Mouse (Mus musculus): ENCODE data around the gene Gtsf1.

Gtsf1 gene

DNA sequence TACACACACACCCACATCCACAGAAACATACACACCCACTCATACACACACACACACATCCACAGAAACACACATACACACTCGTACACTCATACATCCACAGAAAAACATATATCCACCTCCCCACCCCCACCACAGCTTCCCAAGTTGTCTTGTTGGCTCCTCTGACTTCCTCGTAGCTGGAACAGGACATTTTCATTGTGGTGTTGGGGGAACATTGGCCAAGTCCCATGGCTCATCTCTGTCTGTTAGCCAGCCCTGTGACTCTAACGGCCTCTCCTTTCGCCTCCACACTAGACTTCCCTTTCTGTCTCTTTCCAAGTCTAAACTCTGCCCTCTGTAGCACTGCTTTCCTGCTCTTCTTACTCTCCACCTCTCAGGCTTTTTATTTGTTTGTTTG lies 72.5 kb downstream of the Gtsf1 start:
- no peak for DNase-seq (ENCODE audit: low spot score)

DNA sequence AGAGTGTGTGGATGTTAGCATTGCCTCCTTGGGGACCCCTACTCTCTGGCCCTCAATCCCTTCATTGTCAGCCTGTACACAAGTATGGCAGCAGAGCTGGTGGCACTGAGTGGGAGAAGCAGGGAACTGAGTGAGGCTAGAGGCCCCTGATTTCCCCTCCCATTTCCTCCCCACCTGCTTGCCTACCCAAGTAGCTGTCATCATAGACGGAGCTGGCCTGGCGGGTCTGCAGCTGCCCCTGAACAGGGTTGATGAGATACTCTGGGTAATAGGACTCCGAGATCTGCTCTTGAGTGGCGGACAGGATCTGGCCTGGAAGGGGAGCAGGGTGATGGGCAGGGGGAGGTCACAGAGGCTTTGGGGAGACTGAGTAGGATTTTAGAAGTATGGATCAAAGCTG lies 74.1 kb downstream of the Gtsf1 start:
- no peak for DNase-seq (ENCODE audit: low spot score)

DNA sequence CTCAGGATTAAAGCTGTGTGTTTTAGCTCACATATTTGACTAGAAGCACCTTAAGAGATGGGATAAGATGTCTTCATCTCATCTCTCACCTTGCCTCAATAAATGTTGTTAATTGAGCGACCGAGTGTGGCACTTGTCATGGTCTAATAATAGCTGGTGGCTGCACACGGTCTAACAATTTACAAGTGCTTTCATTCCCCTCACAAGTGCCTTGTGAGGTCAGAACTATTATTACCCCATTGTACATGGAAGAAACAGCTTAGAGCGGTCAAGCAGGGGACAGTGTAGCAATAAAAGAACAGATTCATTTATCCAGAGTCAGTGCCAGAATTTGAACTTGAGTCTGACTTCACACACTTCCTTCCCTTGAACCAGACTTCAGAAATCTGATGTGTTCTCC lies 74.8 kb downstream of the Gtsf1 start:
- no peak for DNase-seq (ENCODE audit: low spot score)

DNA sequence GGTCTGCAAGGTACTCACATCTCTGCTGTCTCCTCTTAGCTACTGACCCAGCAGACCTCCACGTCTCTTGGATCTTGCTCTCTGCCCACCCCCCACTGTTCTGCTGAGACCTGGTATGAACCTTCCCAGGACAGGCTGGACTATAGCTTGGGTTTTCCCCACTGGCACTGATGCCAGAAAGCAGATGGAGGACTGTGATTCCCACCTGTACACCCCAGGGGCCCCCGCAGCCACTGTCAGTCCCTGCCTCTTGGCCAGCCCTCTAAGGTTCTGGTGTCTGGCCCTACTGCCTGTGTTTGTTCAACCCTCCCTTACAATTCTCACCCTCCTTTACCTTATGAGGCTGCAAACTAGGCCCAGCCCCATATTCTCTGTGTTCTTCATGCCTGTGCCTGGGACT lies 75.6 kb downstream of the Gtsf1 start:
- DNase-seq (ENCODE audit: low spot score): no peak

DNA sequence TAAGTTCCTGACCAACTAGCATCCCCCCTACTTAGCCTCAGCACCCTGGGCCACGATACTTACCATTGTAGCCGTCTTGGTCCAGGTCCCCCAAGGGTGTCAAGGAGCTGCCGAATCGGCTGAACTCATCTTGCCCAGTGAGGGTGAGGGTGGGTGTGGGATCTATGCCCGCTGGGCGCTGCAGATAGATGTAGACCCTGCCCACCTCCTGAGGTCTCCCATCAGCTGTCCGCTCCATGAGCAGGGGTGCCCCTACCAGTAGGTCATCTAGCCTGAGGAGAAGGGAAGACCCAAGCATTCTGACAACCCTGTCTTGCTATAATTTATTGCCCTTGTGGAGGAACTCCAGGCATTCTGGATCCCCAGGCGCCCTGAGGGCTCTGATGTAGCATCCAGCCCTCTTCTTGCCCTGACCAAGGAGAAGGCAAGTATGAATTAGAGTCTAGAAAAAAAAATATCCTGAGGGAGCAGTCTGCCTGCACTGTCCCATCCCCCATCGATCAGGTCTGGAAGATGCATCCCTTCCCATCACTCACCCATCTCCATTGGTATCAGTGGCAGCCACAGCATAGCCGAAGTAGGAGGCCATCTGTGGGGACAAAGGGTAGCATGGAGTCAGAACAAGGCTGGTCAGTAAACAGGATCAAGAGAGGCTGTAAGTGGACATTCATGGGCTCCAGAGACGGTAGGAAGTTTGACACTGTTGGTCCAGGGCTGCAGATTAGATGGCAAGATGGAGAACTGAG lies 76.6 kb downstream of the Gtsf1 start:
- no peak for DNase-seq (ENCODE audit: low spot score)

DNA sequence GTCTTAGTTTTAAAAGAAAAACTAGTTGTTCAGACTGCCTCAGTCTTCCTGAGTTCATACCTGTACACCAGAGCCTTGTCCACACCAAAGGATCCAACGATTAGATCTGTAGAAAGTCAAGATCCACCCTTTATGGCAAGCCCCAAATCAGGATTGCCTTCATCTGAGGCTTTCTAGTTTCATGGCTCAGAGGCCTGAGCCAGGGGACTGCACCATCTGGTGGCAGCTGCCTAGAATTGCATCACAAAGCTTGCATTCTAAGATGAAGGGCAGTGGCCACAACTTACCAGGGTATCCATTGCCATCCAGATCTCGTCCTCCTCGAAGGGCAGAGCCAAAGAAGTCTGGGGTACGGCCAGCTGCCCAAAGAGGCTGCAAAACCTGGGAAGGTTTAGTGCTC lies 77.4 kb downstream of the Gtsf1 start:
- peak; percentile 36 for DNase-seq (ENCODE audit: low spot score)

All from T-cell, adult 2 months (primary cell).